Mouse (Mus musculus): Measurements from ENCODE around the gene Gm17428. TPM values are rescaled to one million over a fixed set of nuclear protein-coding genes. Genes with fewer than 3 reads are reported as not detected.
A peak's percentile ranks its signal among the peaks of the same experiment; 100 is the strongest.
"Not testable (repeated sequence)": the region's sequence is repeated elsewhere in the genome, so short reads cannot be mapped to it uniquely, and the experiment has no call there.

The Gm17428 gene
- total RNA-seq, 2 experiments from 2014 or later, result not detected

DNA sequence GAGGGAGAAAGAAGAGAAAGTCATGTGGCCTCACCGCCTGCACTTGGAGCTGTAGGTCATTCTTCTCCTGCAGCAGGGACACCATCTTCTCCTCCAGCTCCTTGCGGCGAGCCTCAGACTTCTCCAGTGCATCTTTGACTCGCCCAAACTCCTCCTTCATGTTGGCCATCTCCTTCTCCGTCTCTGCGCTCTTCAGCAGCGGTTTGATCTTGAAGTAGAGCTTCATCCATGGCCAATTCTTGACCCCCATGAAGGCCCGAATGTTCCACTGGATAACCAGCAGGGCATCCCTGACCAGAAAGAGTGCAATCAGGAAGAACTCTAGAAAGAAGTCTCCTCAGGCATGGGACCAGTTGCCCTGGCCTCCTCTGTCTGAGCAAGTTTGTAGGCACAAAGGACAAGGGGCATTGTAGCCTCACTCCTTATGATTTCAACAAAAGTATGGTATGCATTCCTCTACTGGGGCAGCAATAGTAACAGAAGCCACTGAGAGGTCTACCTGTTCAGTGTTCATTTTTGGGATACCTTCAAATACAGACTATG lies 23.0 kb upstream of the Gm17428 start:
- DNase-seq, result no peak

DNA sequence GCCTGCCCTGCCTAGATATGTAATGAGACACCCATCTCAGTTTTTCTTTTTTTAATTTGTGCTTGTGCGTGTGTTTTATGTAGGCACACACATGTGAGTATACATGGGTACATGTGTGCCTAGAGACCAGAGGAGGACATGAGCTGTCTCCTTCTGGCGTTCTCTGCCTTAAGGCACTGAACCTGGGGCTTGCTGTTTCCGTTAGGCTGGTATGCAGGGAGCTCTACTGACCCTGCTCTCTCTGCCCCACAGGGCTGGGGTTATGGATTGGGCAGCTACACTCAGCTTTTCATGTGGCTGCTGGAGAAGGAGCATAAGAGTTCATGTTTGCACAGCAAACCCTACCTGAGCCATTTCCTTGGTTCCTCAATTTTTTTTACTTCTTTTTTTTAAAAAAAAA lies 22.3 kb upstream of the Gm17428 start:
- no peak for DNase-seq

DNA sequence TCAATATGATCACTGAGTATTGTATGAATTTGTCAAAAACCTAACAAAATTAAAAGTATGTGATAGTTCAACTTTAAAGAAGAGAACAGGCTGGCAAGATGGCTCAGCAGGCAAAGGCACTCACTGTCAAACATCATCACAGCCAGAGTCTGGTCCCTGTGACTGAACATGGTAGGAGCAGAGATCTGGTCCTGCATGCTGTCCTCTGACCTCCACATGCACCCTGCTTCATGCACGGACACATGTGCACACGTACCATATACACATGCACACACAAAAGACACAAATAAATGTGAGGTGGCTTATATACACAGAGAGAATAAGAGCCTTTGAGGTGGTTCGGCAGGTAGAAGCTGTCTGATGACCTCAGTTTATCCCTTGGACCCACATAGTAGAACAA lies 21.3 kb upstream of the Gm17428 start:
- no peak for DNase-seq

GRCm38 (mm10) chr14:54956533-54956932 lies 20.2 kb upstream of the Gm17428 start:
- DNase-seq, result no peak

- DNase-seq, result no peak
Observed at GRCm38 (mm10) chr14:54958503-54958902, 18.2 kb upstream of the Gm17428 start.

DNA sequence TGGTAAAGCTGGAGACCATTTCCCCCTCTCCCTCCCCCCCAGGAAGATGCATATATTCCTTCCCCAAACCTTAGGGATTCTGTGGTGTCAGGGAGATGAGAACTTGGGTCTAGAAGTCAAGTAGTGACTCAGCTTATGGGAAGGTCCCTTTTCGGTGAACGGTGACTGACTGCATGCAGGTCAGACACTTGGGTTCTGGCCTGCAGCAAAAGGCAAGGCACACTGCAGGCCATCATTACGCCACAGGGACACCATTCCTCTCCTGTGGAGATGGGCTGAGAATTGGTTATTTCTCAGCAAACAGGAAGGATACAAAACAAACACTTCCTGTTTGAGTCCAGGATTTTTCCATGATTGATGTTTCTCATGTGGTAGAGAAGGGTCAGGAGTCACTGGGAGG lies 17.5 kb upstream of the Gm17428 start:
- DNase-seq, result no peak

GRCm38 (mm10) chr14:54959853-54960613 lies 16.7 kb upstream of the Gm17428 start:
- DNase-seq, result not testable (repeated sequence)

DNA sequence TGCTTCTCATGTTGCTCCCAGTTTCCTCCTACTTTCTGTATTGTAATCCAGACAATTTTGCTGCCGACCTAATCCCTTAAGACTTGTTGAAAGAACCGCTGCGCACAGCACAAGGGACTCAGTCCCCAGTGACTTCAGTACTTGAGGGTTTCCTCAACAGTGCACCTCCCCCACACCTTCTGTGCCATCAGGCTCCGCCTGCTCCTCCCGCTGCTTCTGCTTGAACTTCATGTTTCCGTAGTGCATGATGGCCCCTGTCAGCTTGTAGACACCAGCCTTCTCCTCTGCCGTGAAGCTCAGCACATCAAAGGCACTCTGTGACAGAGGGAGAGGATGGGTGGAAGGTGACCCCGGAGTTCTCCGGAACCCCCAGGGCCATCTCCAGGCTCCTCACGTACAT lies 16.0 kb upstream of the Gm17428 start:
- peak; percentile 45 to 63 for DNase-seq

GRCm38 (mm10) chr14:54961487-54961886 lies 15.2 kb upstream of the Gm17428 start:
- no peak for DNase-seq

GRCm38 (mm10) chr14:54962714-54963113 lies 14.0 kb upstream of the Gm17428 start:
- DNase-seq, result no peak

GRCm38 (mm10) chr14:54963727-54964126 lies 13.0 kb upstream of the Gm17428 start:
- no peak for DNase-seq

DNA sequence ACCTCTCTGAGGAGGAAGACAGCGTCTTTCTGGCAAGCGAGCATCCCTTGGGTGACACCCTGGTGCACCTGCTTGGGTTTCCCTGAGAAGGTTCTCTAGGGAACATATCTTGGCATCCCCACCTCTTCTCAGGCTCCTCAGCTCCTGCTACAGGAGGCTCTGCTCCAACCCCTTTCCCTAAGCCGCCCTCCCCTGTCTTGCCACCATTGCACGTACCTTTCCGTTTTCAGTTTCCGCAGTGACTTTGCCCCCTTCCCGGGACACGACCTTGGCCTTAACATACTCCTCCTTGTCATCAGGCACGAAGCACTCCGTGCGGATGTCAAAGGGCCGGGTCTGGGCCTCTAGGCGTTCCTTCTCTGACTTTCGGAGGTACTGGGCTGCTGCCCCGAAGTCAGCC lies 11.7 kb upstream of the Gm17428 start:
- DNase-seq, result no peak

- no peak for DNase-seq
Observed at GRCm38 (mm10) chr14:54965631-54966030, 11.1 kb upstream of the Gm17428 start.

DNA sequence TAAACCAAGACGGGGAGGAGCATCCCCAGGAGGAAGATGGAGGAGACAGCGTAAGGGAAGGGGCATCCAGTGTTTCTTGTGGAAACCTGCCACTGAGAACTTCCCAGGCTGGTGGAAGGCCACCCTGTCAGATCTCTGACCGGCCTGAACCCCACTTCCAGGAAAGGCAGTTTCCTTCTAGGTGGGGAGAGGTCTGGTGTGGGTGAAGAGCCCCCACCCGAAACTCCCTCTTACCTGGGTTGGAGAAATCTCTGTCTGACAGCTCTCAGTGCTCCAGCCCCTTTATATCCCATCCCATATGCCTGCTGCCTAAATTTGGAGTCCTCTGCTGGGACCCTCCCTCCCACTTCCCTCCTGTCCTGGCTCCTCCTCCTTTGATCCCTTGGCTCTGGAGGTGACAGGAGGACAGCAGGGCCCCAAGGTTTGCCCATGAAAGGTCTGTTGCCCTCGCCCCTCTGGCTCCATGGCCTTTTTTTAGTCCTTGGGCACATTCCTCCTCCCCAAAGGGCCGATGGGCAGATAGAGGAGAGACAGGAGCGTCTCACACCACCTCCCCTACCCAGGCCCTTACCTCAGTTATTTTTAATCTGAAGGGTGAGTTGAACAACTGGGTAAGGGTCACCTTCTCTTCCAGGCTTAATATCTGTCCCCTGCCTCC lies 10.3 kb upstream of the Gm17428 start, which contains the start of gene Myh6:
TSS of gene Myh6 (minus strand) at position 608 of the 658 bp plus-strand sequence.
- no peak for DNase-seq

- no peak for DNase-seq
Observed at GRCm38 (mm10) chr14:54967874-54968273, 8.9 kb upstream of the Gm17428 start.

DNA sequence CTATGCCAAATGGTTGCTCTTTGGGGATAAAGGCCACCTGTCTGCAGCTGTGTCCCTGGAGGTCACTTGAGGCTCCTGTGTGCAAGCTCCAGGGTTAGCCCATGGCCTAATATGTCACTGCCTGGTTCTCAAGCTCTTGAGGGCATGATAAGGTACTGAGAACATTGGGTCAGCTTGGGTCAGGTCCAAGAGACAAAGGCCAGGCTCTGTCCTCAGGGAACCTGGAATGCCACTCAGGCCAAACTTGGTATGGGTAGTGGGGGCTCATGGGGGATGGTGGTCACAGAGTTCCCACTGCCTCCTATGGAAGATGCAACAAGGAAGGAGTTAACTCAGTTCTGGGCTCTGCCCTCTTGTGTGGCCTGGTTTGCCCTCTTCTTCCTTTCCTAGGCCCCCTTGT lies 8.4 kb upstream of the Gm17428 start:
- no peak for DNase-seq

GRCm38 (mm10) chr14:54972786-54973185 lies 3.9 kb upstream of the Gm17428 start:
- DNase-seq, result not testable (repeated sequence)

DNA sequence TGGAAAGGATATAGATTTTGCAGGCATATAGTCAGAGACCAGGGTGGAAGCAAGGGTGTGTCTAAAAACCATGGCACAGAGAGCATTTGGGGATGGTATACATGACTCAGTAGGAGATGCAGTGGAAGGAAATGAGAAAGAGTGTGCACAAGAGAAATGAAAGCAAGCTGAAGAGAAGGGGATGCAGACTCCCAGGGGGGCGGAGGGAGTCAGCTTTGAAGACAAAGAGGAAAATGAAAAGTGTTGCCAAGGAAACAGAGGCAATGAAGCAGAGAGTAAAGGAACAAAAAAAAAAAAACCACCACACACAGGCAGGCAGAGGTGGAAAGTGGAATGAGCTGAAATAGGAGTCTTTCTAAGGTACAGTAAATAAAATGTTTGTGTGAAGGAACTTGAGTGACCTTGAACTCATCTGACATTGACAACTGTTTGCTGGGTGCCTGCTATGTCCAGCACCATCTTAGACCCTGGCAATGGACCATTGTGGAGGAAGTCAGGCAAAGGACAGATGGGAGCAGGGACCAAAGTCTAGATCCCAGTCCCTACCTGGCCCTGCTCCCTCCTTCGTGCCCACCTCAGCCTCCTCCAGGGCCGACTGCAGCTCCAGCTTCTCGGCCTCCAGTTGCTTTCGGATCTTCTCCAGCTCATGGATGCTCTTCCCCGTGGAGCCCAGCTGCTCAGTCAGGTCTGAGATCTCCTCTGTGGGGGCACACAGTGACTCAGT lies 2.5 kb upstream of the Gm17428 start:
- DNase-seq, result no peak

DNA sequence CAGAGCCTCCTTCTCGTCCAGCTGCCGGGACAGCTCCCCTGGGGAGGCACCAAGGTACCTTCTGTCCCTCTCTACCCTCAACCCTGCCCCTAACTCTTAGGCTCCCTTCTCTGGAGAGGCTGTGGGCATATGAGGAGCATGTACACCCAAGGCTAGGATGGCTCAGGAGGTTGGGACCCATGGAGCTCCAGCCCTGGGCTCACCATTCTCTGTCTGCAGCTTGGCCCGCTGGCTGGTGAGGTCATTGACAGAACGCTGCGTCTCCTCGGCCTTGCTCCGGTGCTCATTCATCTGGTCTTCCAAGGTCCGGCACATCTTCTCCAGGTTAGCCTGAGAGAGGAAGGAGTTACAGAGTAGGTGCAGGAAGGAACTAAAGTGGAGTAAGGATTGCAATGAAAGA lies 1.9 kb downstream of the Gm17428 start:
- DNase-seq, result no peak

DNA sequence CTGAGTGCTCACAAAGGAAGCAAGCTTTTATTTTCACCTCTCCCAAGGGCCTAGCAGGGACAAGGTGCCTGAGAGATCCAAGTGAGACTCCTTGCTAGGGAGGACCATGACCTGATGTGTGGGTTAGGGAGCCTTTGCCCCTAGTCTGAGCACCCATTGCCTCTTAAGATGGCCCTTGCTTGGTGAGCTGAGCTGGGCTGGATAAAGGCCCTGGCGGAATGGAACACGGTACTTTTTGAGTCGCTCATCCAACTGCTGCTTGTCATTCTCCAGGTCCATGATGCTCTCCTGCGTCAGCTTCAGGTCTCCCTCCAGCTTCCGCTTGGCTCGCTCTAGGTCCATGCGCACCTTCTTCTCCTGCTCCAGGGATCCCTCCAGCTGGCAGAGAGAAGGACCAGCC lies 5.2 kb downstream of the Gm17428 start:
- no peak for DNase-seq

- not testable (repeated sequence) for DNase-seq
Observed at GRCm38 (mm10) chr14:54988350-54988874, 11.7 kb downstream of the Gm17428 start.

DNA sequence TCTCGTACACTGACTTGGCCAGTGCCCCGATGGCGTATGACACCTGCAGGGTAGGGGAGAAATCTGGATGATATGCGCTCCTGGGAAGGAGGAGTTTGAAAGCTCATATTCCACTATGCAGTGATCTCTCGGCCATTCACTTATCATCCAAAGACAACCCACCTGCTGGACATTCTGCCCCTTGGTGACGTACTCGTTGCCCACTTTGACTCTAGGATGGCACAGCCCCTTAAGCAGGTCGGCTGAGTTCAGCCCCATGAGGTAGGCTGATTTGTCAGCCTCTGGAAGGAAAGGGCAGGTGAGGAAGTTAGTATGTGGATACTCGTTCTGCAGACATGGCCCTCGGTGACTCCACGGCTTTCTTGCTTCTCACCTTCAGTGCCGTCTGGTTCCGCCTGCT lies 12.1 kb downstream of the Gm17428 start:
- DNase-seq, result no peak

- DNase-seq, result no peak
Observed at GRCm38 (mm10) chr14:54989886-54990441, 13.2 kb downstream of the Gm17428 start.
